Mouse (Mus musculus): ENCODE results near the gene Ptpn14.

Gene Ptpn14

GRCm38 (mm10) chr1:189764258-189764657, 36.2 kb downstream of the Ptpn14 start:
- intact Hi-C loops (cut with DNase I): no loop called here

GRCm38 (mm10) chr1:189767164-189767563, 39.1 kb downstream of the Ptpn14 start:
- intact Hi-C loops (cut with DNase I): no loop called here

- intact Hi-C loops (cut with DNase I): no loop called here
Observed at GRCm38 (mm10) chr1:189767910-189768309, 39.8 kb downstream of the Ptpn14 start.

GRCm38 (mm10) chr1:189770516-189770915, 42.4 kb downstream of the Ptpn14 start:
- intact Hi-C loops (cut with DNase I): no loop called here

- intact Hi-C loops (cut with DNase I): no loop called here
Observed at GRCm38 (mm10) chr1:189772707-189773106, 44.6 kb downstream of the Ptpn14 start.

GRCm38 (mm10) chr1:189774778-189775177, 46.7 kb downstream of the Ptpn14 start:
- intact Hi-C loops (cut with DNase I): no loop called here

GRCm38 (mm10) chr1:189777207-189777606, 49.1 kb downstream of the Ptpn14 start:
- intact Hi-C loops (cut with DNase I): no loop called here

GRCm38 (mm10) chr1:189778343-189778742, 50.3 kb downstream of the Ptpn14 start:
- intact Hi-C loops (cut with DNase I): no loop called here

GRCm38 (mm10) chr1:189779226-189779625, 51.2 kb downstream of the Ptpn14 start:
- intact Hi-C loops (cut with DNase I): no loop called here

- intact Hi-C loops (cut with DNase I): no loop called here
Observed at GRCm38 (mm10) chr1:189781721-189782345, 53.8 kb downstream of the Ptpn14 start.

- intact Hi-C loops (cut with DNase I): no loop called here
Observed at GRCm38 (mm10) chr1:189782709-189783108, 54.6 kb downstream of the Ptpn14 start.

- intact Hi-C loops (cut with DNase I): no loop called here
Observed at GRCm38 (mm10) chr1:189784503-189784902, 56.4 kb downstream of the Ptpn14 start.

- intact Hi-C loops (cut with DNase I): no loop called here
Observed at GRCm38 (mm10) chr1:189786707-189787485, 58.8 kb downstream of the Ptpn14 start.

GRCm38 (mm10) chr1:189789545-189789944, 61.5 kb downstream of the Ptpn14 start:
- intact Hi-C loops (cut with DNase I): no loop called here

GRCm38 (mm10) chr1:189790666-189791065, 62.6 kb downstream of the Ptpn14 start:
- intact Hi-C loops (cut with DNase I): no loop called here

- intact Hi-C loops (cut with DNase I): no loop called here
Observed at GRCm38 (mm10) chr1:189791534-189792217, 63.6 kb downstream of the Ptpn14 start.

- intact Hi-C loops (cut with DNase I): no loop called here
Observed at GRCm38 (mm10) chr1:189792560-189793195, 64.6 kb downstream of the Ptpn14 start.

- intact Hi-C loops (cut with DNase I): no loop called here
Observed at GRCm38 (mm10) chr1:189798949-189799348, 70.9 kb downstream of the Ptpn14 start.

GRCm38 (mm10) chr1:189800211-189800961, 72.3 kb downstream of the Ptpn14 start:
- intact Hi-C loops (cut with DNase I): no loop called here

- intact Hi-C loops (cut with DNase I): no loop called here
Observed at GRCm38 (mm10) chr1:189801303-189801702, 73.2 kb downstream of the Ptpn14 start.

- intact Hi-C loops (cut with DNase I): no loop called here
Observed at GRCm38 (mm10) chr1:189802575-189802974, 74.5 kb downstream of the Ptpn14 start.

Measured in adrenal gland (tissue).